Mouse (Mus musculus): Measurements from ENCODE around the gene Rreb1. TPM values are rescaled to one million over a fixed set of nuclear protein-coding genes. Genes with fewer than 3 reads are reported as not detected.

Gene Rreb1
- polyA plus RNA-seq, 1 experiment from 2014 or later = 10.0 TPM

DNA sequence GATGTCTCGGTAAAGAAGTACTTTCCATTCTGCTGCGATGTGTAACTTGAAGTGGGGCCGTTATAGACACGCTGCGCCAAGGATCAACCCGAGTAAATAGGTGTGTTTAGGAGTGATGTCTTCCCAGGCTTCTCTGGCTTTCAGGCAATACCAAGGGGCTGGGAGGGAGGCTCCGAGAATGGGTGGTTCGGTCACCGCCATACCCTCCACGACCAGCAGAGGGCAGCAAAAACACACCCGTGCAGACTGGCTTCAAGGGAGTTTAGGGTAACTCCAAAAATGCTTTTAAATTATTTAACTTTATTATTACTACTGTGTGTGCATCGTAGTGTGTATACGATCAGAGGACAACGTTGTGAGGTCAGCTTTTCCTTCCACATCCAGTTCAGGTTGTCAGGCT lies 191.1 kb downstream of the Rreb1 start:
- WGBS = 7% methylated on average over 14 of the region's 14 CpGs
- no peak overlapping the region for H3K27ac ChIP-seq (ENCODE audit: low read length)
- H3K36me3 ChIP-seq (ENCODE audit: insufficient read depth, low read length) = no peaks in the 10 kb centered on the region
- ATAC-seq (peak; percentile 27; the same call in 1 of the 2 replicates), DNase-seq (ENCODE audit: low spot score) (peak; percentile 83)
- H3K4me1 ChIP-seq (ENCODE audit: insufficient read depth, low read depth, low read length) = peaks cover 5% of the 10 kb centered on the region; the same call in 1 of the 2 replicates
- no peaks in the 10 kb centered on the region for H3K9me3 ChIP-seq (ENCODE audit: low read length)
- no peak overlapping the region for H3K4me3 ChIP-seq (ENCODE audit: low read depth, low read length)
- H3K27me3 ChIP-seq (replicated peaks; ENCODE audit: insufficient read depth, low read length) = no peaks in the 10 kb centered on the region
- H3K4me2 ChIP-seq (replicated peaks; ENCODE audit: low read depth, low read length) = no peak overlapping the region
- TF ChIP-seq EP300 (IDR thresholded peaks at IDR 0.05) = no peak
- TF ChIP-seq CTCF (IDR thresholded peaks at IDR 0.05) = peak; percentile 95
- no peak overlapping the region for H3K9ac ChIP-seq (replicated peaks; ENCODE audit: low read depth)

DNA sequence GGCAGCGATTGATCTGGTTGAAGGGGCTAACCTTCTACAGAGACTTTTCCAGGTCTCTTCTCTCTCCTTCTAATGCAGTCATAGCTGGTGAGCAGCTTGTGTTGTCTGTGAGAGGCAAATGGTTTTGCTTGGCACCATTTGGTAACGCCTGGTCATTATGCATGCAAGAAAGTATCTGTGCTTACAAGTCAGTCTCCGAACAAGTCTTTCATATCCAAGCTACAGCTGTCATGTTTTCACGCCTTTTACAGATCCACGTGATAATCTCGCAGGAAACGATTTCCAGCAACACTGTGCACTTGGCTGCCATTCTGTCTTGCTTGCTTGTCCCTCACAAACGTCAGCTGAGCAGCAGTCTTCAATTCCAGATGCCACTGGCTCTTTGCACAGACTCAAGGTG lies 191.8 kb downstream of the Rreb1 start:
- Histone ChIP-seq H3K9ac (replicated peaks; ENCODE audit: low read depth) (no peak overlapping the region), H3K4me3 (ENCODE audit: low read depth, low read length) (no peak overlapping the region), H3K4me2 (replicated peaks; ENCODE audit: low read depth, low read length) (no peak overlapping the region), H3K36me3 (ENCODE audit: insufficient read depth, low read length) (no peaks in the 10 kb centered on the region), H3K4me1 (ENCODE audit: insufficient read depth, low read depth, low read length) (peaks cover 5% of the 10 kb centered on the region; the same call in 1 of the 2 replicates), H3K9me3 (ENCODE audit: low read length) (no peaks in the 10 kb centered on the region), H3K27me3 (replicated peaks; ENCODE audit: insufficient read depth, low read length) (no peaks in the 10 kb centered on the region), H3K27ac (ENCODE audit: low read length) (no peak overlapping the region)
- ATAC-seq (no peak), DNase-seq (ENCODE audit: low spot score) (no peak)
- TF ChIP-seq CTCF (IDR thresholded peaks at IDR 0.05) (no peak), EP300 (IDR thresholded peaks at IDR 0.05) (no peak)
- WGBS = 58% methylated on average over 8 of the region's 8 CpGs

DNA sequence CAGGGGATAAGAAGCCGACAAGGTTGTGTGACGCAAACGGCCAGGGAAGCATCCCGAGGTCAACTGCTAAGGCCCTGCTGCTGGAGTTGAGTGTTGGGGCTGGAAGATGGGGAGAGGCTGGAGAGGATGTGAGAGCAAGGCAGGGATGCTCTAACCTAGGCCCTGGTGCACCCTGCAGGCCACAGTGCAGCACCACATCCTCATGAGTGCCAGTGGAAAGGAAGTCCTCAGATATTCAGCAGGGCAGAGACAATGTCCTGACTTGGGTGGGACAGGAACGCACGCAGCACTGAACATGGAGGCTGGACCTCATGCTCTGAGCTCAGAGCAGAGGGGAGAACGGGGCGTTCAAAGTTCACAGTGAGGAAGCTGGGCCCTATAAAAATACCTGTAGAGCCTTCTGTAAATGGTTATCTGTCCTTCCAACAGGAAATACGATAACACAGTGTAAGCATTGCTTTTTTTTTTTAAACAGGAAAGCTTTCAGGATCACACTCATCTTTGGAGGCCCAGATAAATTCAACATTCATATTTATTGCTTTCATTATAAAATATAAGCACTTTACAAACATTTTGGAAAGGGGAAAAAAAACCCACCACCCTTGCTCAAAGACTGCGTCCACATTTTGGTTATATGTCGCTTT lies 192.8 kb downstream of the Rreb1 start:
- H3K4me2 ChIP-seq (replicated peaks; ENCODE audit: low read depth, low read length) = no peak overlapping the region
- DNase-seq (ENCODE audit: low spot score) = peak; percentile 39

DNA sequence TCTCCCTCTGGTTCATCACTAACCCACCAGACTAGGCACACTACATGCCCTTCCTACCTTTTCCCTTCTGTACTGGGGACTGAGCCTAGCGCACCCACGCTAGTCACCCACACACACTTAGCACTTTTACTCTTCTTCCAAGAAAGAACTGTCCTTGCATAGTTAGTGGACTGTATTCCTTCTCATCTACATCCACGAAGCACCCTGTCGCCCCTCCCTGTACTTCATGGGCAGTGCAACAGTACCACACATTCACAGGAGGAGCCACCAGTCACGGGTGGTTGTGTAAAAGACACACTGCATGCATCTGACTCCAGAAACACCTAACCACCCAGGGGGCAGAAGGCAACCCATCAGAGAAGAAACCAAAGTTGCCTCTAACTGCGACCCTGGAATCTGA lies 195.8 kb downstream of the Rreb1 start:
- TF ChIP-seq CTCF (IDR thresholded peaks at IDR 0.05) (no peak), EP300 (IDR thresholded peaks at IDR 0.05) (no peak)
- no peak for DNase-seq (ENCODE audit: low spot score)
- Histone ChIP-seq H3K27me3 (replicated peaks; ENCODE audit: insufficient read depth, low read length) (no peaks in the 10 kb centered on the region), H3K36me3 (ENCODE audit: insufficient read depth, low read length) (peaks cover 3% of the 10 kb centered on the region; the same call in 1 of the 2 replicates), H3K4me1 (ENCODE audit: insufficient read depth, low read depth, low read length) (no peaks in the 10 kb centered on the region), H3K9ac (replicated peaks; ENCODE audit: low read depth) (no peak overlapping the region), H3K4me3 (ENCODE audit: low read depth, low read length) (no peak overlapping the region), H3K27ac (ENCODE audit: low read length) (no peak overlapping the region), H3K4me2 (replicated peaks; ENCODE audit: low read depth, low read length) (no peak overlapping the region), H3K9me3 (ENCODE audit: low read length) (no peaks in the 10 kb centered on the region)
- 77% methylated on average over 6 of the region's 6 CpGs for WGBS
- ATAC-seq = no peak

More for the DNA sequence above, 192.8 kb downstream of the Rreb1 start:
- 0 out of 2 replicates have a peak, but pooled peaks have one; percentile 20 for TF ChIP-seq EP300 (IDR thresholded peaks at IDR 0.05)
- TF ChIP-seq CTCF (IDR thresholded peaks at IDR 0.05) = peak; percentile 66
- ATAC-seq = peak; percentile 23; the same call in 1 of the 2 replicates
- Histone ChIP-seq H3K9ac (replicated peaks; ENCODE audit: low read depth) (no peak overlapping the region), H3K9me3 (ENCODE audit: low read length) (no peaks in the 10 kb centered on the region), H3K27me3 (replicated peaks; ENCODE audit: insufficient read depth, low read length) (no peaks in the 10 kb centered on the region), H3K4me3 (ENCODE audit: low read depth, low read length) (no peak overlapping the region), H3K36me3 (ENCODE audit: insufficient read depth, low read length) (no peaks in the 10 kb centered on the region), H3K27ac (ENCODE audit: low read length) (no peak overlapping the region), H3K4me1 (ENCODE audit: insufficient read depth, low read depth, low read length) (peaks cover 5% of the 10 kb centered on the region; the same call in 1 of the 2 replicates)
- WGBS = 64% methylated on average over 11 of the region's 11 CpGs

DNA sequence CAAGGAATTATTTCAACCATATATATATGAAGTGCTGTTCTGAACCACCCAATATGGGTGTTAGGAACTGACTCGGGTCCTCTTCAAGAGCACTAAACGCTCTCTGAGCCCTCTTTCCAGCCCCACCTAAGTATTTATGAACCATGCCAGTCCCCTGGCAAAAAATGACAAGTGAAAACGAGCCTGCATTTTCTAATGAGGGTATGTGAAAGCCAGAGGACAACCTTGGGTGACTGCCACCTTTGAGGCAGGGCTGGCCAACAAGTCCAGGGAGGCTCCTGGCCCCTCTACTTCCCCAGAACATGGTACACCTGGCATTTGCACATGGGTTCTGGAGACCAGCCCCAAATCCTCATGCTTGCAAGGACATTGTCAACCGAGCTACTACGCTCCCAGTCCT lies 196.5 kb downstream of the Rreb1 start:
- ATAC-seq = no peak
- WGBS = 63% methylated on average over 5 of the region's 5 CpGs
- Histone ChIP-seq H3K4me2 (replicated peaks; ENCODE audit: low read depth, low read length) (no peak overlapping the region), H3K9me3 (ENCODE audit: low read length) (no peaks in the 10 kb centered on the region), H3K27me3 (replicated peaks; ENCODE audit: insufficient read depth, low read length) (no peaks in the 10 kb centered on the region), H3K36me3 (ENCODE audit: insufficient read depth, low read length) (peaks cover 9% of the 10 kb centered on the region; the same call in 1 of the 2 replicates), H3K4me3 (ENCODE audit: low read depth, low read length) (no peak overlapping the region), H3K4me1 (ENCODE audit: insufficient read depth, low read depth, low read length) (no peaks in the 10 kb centered on the region), H3K9ac (replicated peaks; ENCODE audit: low read depth) (no peak overlapping the region), H3K27ac (ENCODE audit: low read length) (no peak overlapping the region)
- TF ChIP-seq EP300 (IDR thresholded peaks at IDR 0.05) = no peak
- TF ChIP-seq CTCF (IDR thresholded peaks at IDR 0.05) = no peak
- DNase-seq (ENCODE audit: low spot score) = no peak

DNA sequence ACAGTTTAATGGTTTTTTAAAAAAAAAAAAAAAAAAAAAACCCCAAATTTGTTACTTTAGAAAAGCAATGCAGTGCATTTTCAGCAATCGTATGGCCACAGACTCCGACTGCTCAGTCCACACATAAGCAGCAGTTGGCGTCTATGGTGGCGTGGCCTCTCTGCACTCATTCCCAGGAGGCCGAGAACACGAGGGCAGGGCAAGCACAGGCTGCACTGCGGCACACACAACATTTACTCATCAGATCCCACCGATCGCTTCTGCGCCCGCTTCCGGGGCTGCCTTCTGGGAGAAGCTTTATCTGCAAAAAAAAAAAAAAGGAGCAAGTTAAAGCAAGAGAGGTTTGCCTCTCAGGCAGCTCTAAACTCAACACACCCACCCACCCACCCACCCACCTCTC lies 201.3 kb downstream of the Rreb1 start:
- Histone ChIP-seq H3K9me3 (ENCODE audit: low read length) (no peaks in the 10 kb centered on the region), H3K9ac (replicated peaks; ENCODE audit: low read depth) (no peak overlapping the region), H3K36me3 (ENCODE audit: insufficient read depth, low read length) (peaks cover 40% of the 10 kb centered on the region), H3K27ac (ENCODE audit: low read length) (no peak overlapping the region), H3K4me3 (ENCODE audit: low read depth, low read length) (no peak overlapping the region), H3K27me3 (replicated peaks; ENCODE audit: insufficient read depth, low read length) (no peaks in the 10 kb centered on the region), H3K4me2 (replicated peaks; ENCODE audit: low read depth, low read length) (no peak overlapping the region), H3K4me1 (ENCODE audit: insufficient read depth, low read depth, low read length) (no peaks in the 10 kb centered on the region)
- DNase-seq (ENCODE audit: low spot score) (no peak), ATAC-seq (no peak)
- TF ChIP-seq CTCF (IDR thresholded peaks at IDR 0.05) (no peak), EP300 (IDR thresholded peaks at IDR 0.05) (no peak)
- WGBS = 93% methylated on average over 12 of the region's 12 CpGs

Data from lung, postnatal 0 days (tissue).